In the genomic region with DNA sequence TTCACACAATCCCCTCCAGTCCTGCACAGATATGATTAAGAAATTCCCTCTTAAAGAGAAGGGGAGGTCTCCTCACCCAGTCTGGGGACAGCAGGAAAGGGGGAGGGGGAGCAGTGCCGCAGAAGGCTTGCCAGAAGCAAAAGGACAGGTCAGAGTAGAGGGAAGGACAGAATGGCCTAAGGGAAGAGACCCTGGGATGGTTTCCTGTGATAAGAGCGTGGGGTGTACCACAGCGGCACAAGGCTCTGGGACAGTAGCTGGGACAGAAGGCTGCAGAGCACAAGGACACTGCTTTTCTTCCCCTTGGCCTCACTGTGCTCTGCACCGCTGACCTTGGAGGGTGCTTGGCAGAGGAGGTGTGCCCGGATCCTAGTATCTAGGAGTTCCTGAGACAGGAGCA, we compare ENCODE assay signal across 8 mouse cellular contexts. TPM values are rescaled to one million over a fixed set of nuclear protein-coding genes. Genes with fewer than 3 reads are reported as not detected.
DNase-seq lines count a peak whose midpoint lies in the region; ATAC-seq and TF ChIP-seq lines count a peak whose summit lies in the region.

No protein-coding gene starts in this region.

- no peak overlapping the region for H3K27ac ChIP-seq in lung, postnatal 0 days (ENCODE audit: low read length)
- H3K27ac ChIP-seq in limb, embryonic 14.5 days (replicated peaks; ENCODE audit: low read depth, low read length), result no peak overlapping the region
- peak overlapping the region; percentile 74 for H3K27ac ChIP-seq in neural tube, embryonic 15.5 days (replicated peaks)

- TF ChIP-seq EP300 in lung, postnatal 0 days (IDR thresholded peaks at IDR 0.05), result no peak

- peak; percentile 9; the same call in 1 of the 2 replicates for ATAC-seq in lung, postnatal 0 days
- no peak for ATAC-seq in limb, embryonic 14.5 days (ENCODE audit: low FRiP score, low read depth)
- peak; percentile 12; the same call in 1 of the 2 replicates for ATAC-seq in neural tube, embryonic 15.5 days (ENCODE audit: low FRiP score)

- TF ChIP-seq POLR2A in lung, adult 2 months (IDR thresholded peaks at IDR 0.05; ENCODE audit: borderline replicate concordance, extremely low read depth, low read depth, low read length), result no peak
- TF ChIP-seq POLR2A in limb, embryonic 14.5 days (IDR thresholded peaks at IDR 0.05; ENCODE audit: borderline replicate concordance, extremely low read depth, insufficient read depth, insufficient read length), result no peak

- WGBS in lung, postnatal 0 days, result 28% methylated on average over 4 of the region's 5 CpGs
- 17% methylated on average over 5 of the region's 5 CpGs for WGBS in lung, adult 2 months
- 40% methylated on average over 5 of the region's 5 CpGs for WGBS in limb, embryonic 14.5 days
- 44% methylated on average over 5 of the region's 5 CpGs for WGBS in neural tube, embryonic 15.5 days

- TF ChIP-seq CTCF in lung, postnatal 0 days (IDR thresholded peaks at IDR 0.05), result no peak
- no peak for TF ChIP-seq CTCF in lung, adult 2 months (IDR thresholded peaks at IDR 0.05; ENCODE audit: insufficient read depth, low read length)

- H3K4me3 ChIP-seq in lung, postnatal 0 days (ENCODE audit: low read depth, low read length), result no peak overlapping the region
- H3K4me3 ChIP-seq in lung, adult 2 months (replicated peaks; ENCODE audit: extremely low read depth, low read depth, low read length), result no peak overlapping the region
- H3K4me3 ChIP-seq in erythroblast, embryonic 14.5 days (replicated peaks), result peak overlapping the region; percentile 47
- H3K4me3 ChIP-seq in limb, embryonic 14.5 days (replicated peaks; ENCODE audit: low read length), result no peak overlapping the region
- 0 out of 2 replicates have a peak overlapping the region, but pooled peaks have one; percentile 17 for H3K4me3 ChIP-seq in neural tube, embryonic 15.5 days (replicated peaks)

- DNase-seq in lung, postnatal 0 days (ENCODE audit: low spot score), result no peak
- no peak for DNase-seq in lung, adult 2 months
- DNase-seq in limb, embryonic 14.5 days (ENCODE audit: low spot score), result no peak
- no peak for DNase-seq in embryo, embryonic 9.5 days (ENCODE audit: extremely low spot score)
- no peak for DNase-seq in thymus, postnatal 4 days
- DNase-seq in Muller cell, postnatal 12 days (ENCODE audit: inconsistent ontology term), result no peak

- peaks cover 13% of the 10 kb centered on the region for H3K4me1 ChIP-seq in lung, postnatal 0 days (ENCODE audit: insufficient read depth, low read depth, low read length)
- no peaks in the 10 kb centered on the region for H3K4me1 ChIP-seq in lung, adult 2 months (ENCODE audit: control insufficient read depth, insufficient read depth, low read length)
- peaks cover 67% of the 10 kb centered on the region for H3K4me1 ChIP-seq in erythroblast, embryonic 14.5 days (ENCODE audit: control insufficient read depth)
- peaks cover 13% of the 10 kb centered on the region for H3K4me1 ChIP-seq in limb, embryonic 14.5 days (ENCODE audit: control insufficient read depth, insufficient read depth, low read length)
- peaks cover 25% of the 10 kb centered on the region for H3K4me1 ChIP-seq in neural tube, embryonic 15.5 days

- no peaks in the 10 kb centered on the region for H3K9me3 ChIP-seq in lung, postnatal 0 days (ENCODE audit: low read length)
- H3K9me3 ChIP-seq in erythroblast, embryonic 14.5 days (ENCODE audit: control insufficient read depth, low read length), result no peaks in the 10 kb centered on the region
- H3K9me3 ChIP-seq in limb, embryonic 14.5 days (ENCODE audit: control insufficient read depth, low read length), result no peaks in the 10 kb centered on the region
- H3K9me3 ChIP-seq in neural tube, embryonic 15.5 days (replicated peaks), result no peaks in the 10 kb centered on the region

- H3K4me2 ChIP-seq in lung, postnatal 0 days (replicated peaks; ENCODE audit: low read depth, low read length), result no peak overlapping the region
- peak overlapping the region; percentile 46; the same call in 1 of the 2 replicates for H3K4me2 ChIP-seq in limb, embryonic 14.5 days (replicated peaks; ENCODE audit: low read depth, low read length, severe bottlenecking)
- peak overlapping the region; percentile 59 for H3K4me2 ChIP-seq in neural tube, embryonic 15.5 days

- no peaks in the 10 kb centered on the region for H3K36me3 ChIP-seq in lung, postnatal 0 days (ENCODE audit: insufficient read depth, low read length)
- H3K36me3 ChIP-seq in erythroblast, embryonic 14.5 days (ENCODE audit: control insufficient read depth), result no peaks in the 10 kb centered on the region
- H3K36me3 ChIP-seq in limb, embryonic 14.5 days (ENCODE audit: control insufficient read depth, insufficient read depth, low read length), result no peaks in the 10 kb centered on the region
- no peaks in the 10 kb centered on the region for H3K36me3 ChIP-seq in neural tube, embryonic 15.5 days

- no peaks in the 10 kb centered on the region for H3K27me3 ChIP-seq in lung, postnatal 0 days (replicated peaks; ENCODE audit: insufficient read depth, low read length)
- H3K27me3 ChIP-seq in erythroblast, embryonic 14.5 days (ENCODE audit: control insufficient read depth), result peaks cover 19% of the 10 kb centered on the region
- no peaks in the 10 kb centered on the region for H3K27me3 ChIP-seq in limb, embryonic 14.5 days (ENCODE audit: control insufficient read depth, insufficient read depth, low read length)
- H3K27me3 ChIP-seq in neural tube, embryonic 15.5 days (replicated peaks), result no peaks in the 10 kb centered on the region

- no peak overlapping the region for H3K9ac ChIP-seq in lung, postnatal 0 days (replicated peaks; ENCODE audit: low read depth)
- H3K9ac ChIP-seq in limb, embryonic 14.5 days (ENCODE audit: low read depth, low read length, severe bottlenecking), result no peak overlapping the region
- H3K9ac ChIP-seq in neural tube, embryonic 15.5 days (replicated peaks), result 0 out of 2 replicates have a peak overlapping the region, but pooled peaks have one; percentile 36

RNA-seq across cellular contexts. Expression of gene Nol4l, which starts 31.8 kb away (rescaled TPM):
- polyA plus RNA-seq in lung, postnatal 0 days (2015; fragmentation: Nextera tagmentation; extraction: Ambion mirVana), result 8.3 and 9.9 TPM in 2 replicates
- polyA plus RNA-seq in lung, adult 2 months (2012; rRNA removed), result 14.7 TPM in 2 replicates
- polyA plus RNA-seq in erythroblast, embryonic 14.5 days (2012), result 0.99 and 1.1 TPM in 2 replicates
- polyA plus RNA-seq in limb, embryonic 14.5 days (2012; rRNA removed), result 19.5 and 24.5 TPM in 2 replicates
- 10.1 and 11.9 TPM in 2 replicates for polyA plus RNA-seq in limb, embryonic 14.5 days (2014; fragmentation: Nextera tagmentation; extraction: Ambion mirVana)
- 31.4 and 36.1 TPM in 2 replicates for polyA plus RNA-seq in neural tube, embryonic 15.5 days (2015; fragmentation: Nextera tagmentation; extraction: Ambion mirVana)

Comparison
In these comparisons a context has a peak if more than half of its experiments do, and no peak if none do; other contexts are left out.
1. H3K4me3 ChIP-seq: peak in erythroblast, embryonic 14.5 days (single experiment) and neural tube, embryonic 15.5 days (single experiment); none in lung, postnatal 0 days (single experiment), lung, adult 2 months (single experiment) and limb, embryonic 14.5 days (single experiment).